Mouse (Mus musculus) stomach, postnatal 0 days (tissue): Measurements from ENCODE around the gene Atrip. TPM values are rescaled to one million over a fixed set of nuclear protein-coding genes. Genes with fewer than 3 reads are reported as not detected.

Experiments
- ATAC-seq: fragments of 200-750 bp; cut with Nextera tagmentation; 2 replicates; pipeline ENCODE4 v1.8.0; 2017; ENCODE audit not compliant: low FRiP score, low TSS enrichment
- DNase-seq: peaks from one replicate; pipeline ENCODE4 v3.0.0-alpha.2; 2016; ENCODE audit warnings: low spot score
- H3K27ac ChIP-seq: fragments of 300-500 bp; sonication (generic); replicated peaks from 2 replicates; pipeline ENCODE4 v1.5.1; 2014; ENCODE audit warnings: mild to moderate bottlenecking, control low read depth
- H3K27me3 ChIP-seq: fragments of 300-500 bp; sonication (generic); 2 replicates; pipeline ENCODE4 v1.6.1; 2014; ENCODE audit warnings: low read length; ENCODE audit not compliant: control insufficient read depth, insufficient read depth
- H3K36me3 ChIP-seq: fragments of 300-500 bp; sonication (generic); 2 replicates; pipeline ENCODE4 v1.6.1; 2014; ENCODE audit warnings: low read length, mixed read lengths; ENCODE audit not compliant: control insufficient read depth, insufficient read depth
- H3K4me1 ChIP-seq: fragments of 300-500 bp; sonication (generic); replicated peaks from 2 replicates; pipeline ENCODE4 v1.6.1; 2014; ENCODE audit warnings: antibody characterized with exemption; ENCODE audit not compliant: control insufficient read depth, insufficient read depth
- H3K4me2 ChIP-seq: fragments of 300-500 bp; sonication (generic); replicated peaks from 2 replicates; pipeline ENCODE4 v1.6.1; 2014; ENCODE audit warnings: low read depth, mild to moderate bottlenecking, control low read depth, moderate library complexity
- H3K4me3 ChIP-seq: fragments of 300-500 bp; sonication (generic); 2 replicates; pipeline ENCODE4 v1.5.1; 2014; ENCODE audit warnings: low read depth, low read length, control low read depth
- H3K9ac ChIP-seq: fragments of 300-500 bp; sonication (generic); 2 replicates; pipeline ENCODE4 v1.6.1; 2014; ENCODE audit warnings: mild to moderate bottlenecking, low read length, control low read depth, mixed read lengths
- H3K9me3 ChIP-seq: fragments of 300-500 bp; sonication (generic); 2 replicates; pipeline ENCODE4 v1.6.1; 2016; ENCODE audit warnings: low read length; ENCODE audit not compliant: control insufficient read depth
- CTCF ChIP-seq: IDR thresholded peaks from 2 replicates; pipeline ENCODE4 v1.5.1; 2016; ENCODE audit warnings: antibody characterized with exemption, low read depth, mild to moderate bottlenecking, moderate library complexity
- EP300 ChIP-seq: optimal IDR thresholded peaks from 2 replicates; pipeline ENCODE3; 2016; ENCODE audit warnings: antibody characterized with exemption
- WGBS: fragments of 180-500 bp; shearing (Covaris S2); extraction: QIAGEN DNeasy Blood & Tissue Kit; methylation state at CpG from one replicate; pipeline ENCODE4 v1.1.7; 2014; 5-methylcytosine and 5-hydroxymethylcytosine counted together
- polyA plus RNA-seq: library from polyadenylated mRNA; unstranded; fragments of >200 nt; fragmentation: Nextera tagmentation; extraction: Ambion mirVana; gene quantifications from 2 replicates; pipeline ENCODE4 v1.2.1, GENCODE M21; 2015

Atrip gene
- polyA plus RNA-seq, 1 experiment from 2014 or later = 11.3 TPM

DNA sequence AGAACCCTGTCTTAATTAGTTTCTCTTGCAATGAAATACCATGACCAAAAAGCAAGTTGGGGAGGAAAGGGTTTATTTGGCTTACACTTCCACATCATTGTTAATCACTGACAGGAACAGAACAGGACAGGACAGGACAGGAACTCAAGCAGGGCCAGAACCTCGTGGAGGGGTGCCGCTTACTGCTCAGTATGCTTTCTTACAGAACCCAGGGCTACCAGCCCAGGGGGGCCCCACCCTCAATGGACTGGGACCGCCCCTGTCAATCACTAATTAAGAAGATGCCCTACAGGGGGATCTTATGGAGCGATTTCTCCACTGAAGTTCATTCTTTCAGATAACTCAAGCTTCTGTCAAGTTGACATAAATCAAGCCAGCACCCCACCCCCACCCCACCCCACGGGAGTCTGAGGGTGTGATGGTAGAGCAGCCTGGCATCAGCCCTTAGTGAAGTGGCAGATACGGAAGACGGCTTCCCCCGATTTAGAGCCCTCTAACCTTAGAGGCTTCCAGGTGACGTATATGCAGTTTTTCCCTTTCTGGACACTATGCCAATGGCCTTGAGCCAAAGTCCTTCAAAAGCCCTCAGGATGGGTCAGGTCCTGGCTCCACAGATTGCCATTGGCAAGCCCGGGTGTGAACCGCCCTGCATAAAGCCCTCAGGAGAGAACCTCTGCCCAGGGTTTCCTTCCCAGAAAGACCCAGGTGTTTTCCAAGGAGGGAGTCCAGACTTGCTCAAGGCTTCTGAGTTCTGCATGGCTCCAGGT, 20.0 kb upstream of the Atrip start:
- peak overlapping the region; percentile 96 for H3K27ac ChIP-seq
- peaks cover 17% of the 10 kb centered on the region for H3K4me1 ChIP-seq
- H3K4me2 ChIP-seq = peak overlapping the region; percentile 84
- WGBS = 23% methylated on average over 11 of the region's 11 CpGs
- peak; percentile 9 for ATAC-seq
- TF ChIP-seq EP300 (no peak), CTCF (no peak)
- 0 out of 2 replicates have a peak overlapping the region, but pooled peaks have one; percentile 85 for H3K9ac ChIP-seq
- no peaks in the 10 kb centered on the region for H3K27me3 ChIP-seq
- peak; percentile 27 for DNase-seq
- H3K36me3 ChIP-seq = no peaks in the 10 kb centered on the region
- peak overlapping the region; percentile 69 for H3K4me3 ChIP-seq
- no peaks in the 10 kb centered on the region for H3K9me3 ChIP-seq

DNA sequence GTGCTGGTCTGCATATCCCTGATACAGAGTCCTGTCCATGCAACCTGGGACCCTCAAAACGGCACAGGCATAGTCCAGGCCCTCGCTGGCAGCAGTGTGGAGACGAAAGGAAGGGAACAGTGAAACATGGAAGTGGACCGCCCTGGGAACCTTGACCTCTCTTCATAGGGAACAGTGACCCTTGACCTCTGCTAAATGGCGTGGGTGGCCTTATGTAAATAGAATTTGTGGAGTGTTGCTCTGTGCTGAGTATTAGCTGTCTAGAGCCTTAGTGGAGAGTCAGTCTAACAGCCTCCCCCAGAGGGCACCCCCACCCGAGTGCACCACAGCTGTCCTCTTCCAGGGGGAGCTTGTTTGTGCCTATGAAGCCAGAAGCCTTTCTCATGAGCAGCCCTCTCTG, 18.9 kb upstream of the Atrip start:
- Histone ChIP-seq H3K4me3 (no peak overlapping the region), H3K9ac (no peak overlapping the region), H3K4me1 (peaks cover 12% of the 10 kb centered on the region), H3K27ac (peak overlapping the region; percentile 40; the same call in 1 of the 2 replicates), H3K9me3 (no peaks in the 10 kb centered on the region), H3K36me3 (no peaks in the 10 kb centered on the region), H3K4me2 (no peak overlapping the region), H3K27me3 (no peaks in the 10 kb centered on the region)
- ATAC-seq (no peak), DNase-seq (no peak)
- TF ChIP-seq EP300 (no peak), CTCF (peak; percentile 11; the same call in 1 of the 2 replicates)
- 50% methylated on average over 6 of the region's 6 CpGs for WGBS

GRCm38 (mm10) chr9:109091802-109092201, 17.9 kb upstream of the Atrip start:
- H3K4me3 ChIP-seq = no peak overlapping the region
- peaks cover 4% of the 10 kb centered on the region; the same call in 1 of the 2 replicates for H3K4me1 ChIP-seq
- H3K27me3 ChIP-seq = no peaks in the 10 kb centered on the region
- H3K9me3 ChIP-seq = no peaks in the 10 kb centered on the region
- 85% methylated on average over 8 of the region's 8 CpGs for WGBS
- no peak overlapping the region for H3K9ac ChIP-seq
- DNase-seq (no peak), ATAC-seq (no peak)
- TF ChIP-seq EP300 (no peak), CTCF (no peak)
- H3K36me3 ChIP-seq = no peaks in the 10 kb centered on the region
- peak overlapping the region; percentile 14 for H3K4me2 ChIP-seq
- peak overlapping the region; percentile 73 for H3K27ac ChIP-seq

GRCm38 (mm10) chr9:109090446-109090845, 16.5 kb upstream of the Atrip start:
- Histone ChIP-seq H3K27me3 (no peaks in the 10 kb centered on the region), H3K9ac (0 out of 2 replicates have a peak overlapping the region, but pooled peaks have one; percentile 13), H3K4me1 (peaks cover 4% of the 10 kb centered on the region; the same call in 1 of the 2 replicates), H3K9me3 (no peaks in the 10 kb centered on the region), H3K27ac (peak overlapping the region; percentile 73), H3K4me2 (peak overlapping the region; percentile 14; the same call in 1 of the 2 replicates), H3K36me3 (no peaks in the 10 kb centered on the region), H3K4me3 (no peak overlapping the region)
- DNase-seq (peak; percentile 42), ATAC-seq (no peak)
- TF ChIP-seq EP300 (no peak), CTCF (no peak)
- 44% methylated on average over 15 of the region's 15 CpGs for WGBS

- Histone ChIP-seq H3K27me3 (no peaks in the 10 kb centered on the region), H3K4me3 (no peak overlapping the region), H3K27ac (no peak overlapping the region), H3K9me3 (no peaks in the 10 kb centered on the region), H3K4me1 (no peaks in the 10 kb centered on the region), H3K4me2 (no peak overlapping the region), H3K9ac (peak overlapping the region; percentile 31; the same call in 1 of the 2 replicates), H3K36me3 (no peaks in the 10 kb centered on the region)
- TF ChIP-seq CTCF (peak; percentile 85), EP300 (no peak)
- 6% methylated on average over 5 of the region's 5 CpGs for WGBS
- DNase-seq (no peak), ATAC-seq (0 out of 2 replicates have a peak, but pooled peaks have one; percentile 12)
These were observed 14.1 kb upstream of the Atrip start for GRCm38 (mm10) chr9:109087987-109088386.

GRCm38 (mm10) chr9:109084922-109085321, 11.0 kb upstream of the Atrip start:
- DNase-seq (peak; percentile 59), ATAC-seq (no peak)
- Histone ChIP-seq H3K9me3 (no peaks in the 10 kb centered on the region), H3K4me1 (no peaks in the 10 kb centered on the region), H3K27me3 (no peaks in the 10 kb centered on the region), H3K9ac (no peak overlapping the region), H3K27ac (no peak overlapping the region), H3K4me3 (no peak overlapping the region), H3K36me3 (no peaks in the 10 kb centered on the region), H3K4me2 (no peak overlapping the region)
- TF ChIP-seq EP300 = no peak
- peak; percentile 79 for TF ChIP-seq CTCF
- 20% methylated on average over 2 of the region's 2 CpGs for WGBS
